Mouse (Mus musculus): ENCODE data around the gene Csgalnact2. TPM values are rescaled to one million over a fixed set of nuclear protein-coding genes. Genes with fewer than 3 reads are reported as not detected.

Csgalnact2 gene
- polyA plus RNA-seq, 1 experiment: 7.1 TPM

DNA sequence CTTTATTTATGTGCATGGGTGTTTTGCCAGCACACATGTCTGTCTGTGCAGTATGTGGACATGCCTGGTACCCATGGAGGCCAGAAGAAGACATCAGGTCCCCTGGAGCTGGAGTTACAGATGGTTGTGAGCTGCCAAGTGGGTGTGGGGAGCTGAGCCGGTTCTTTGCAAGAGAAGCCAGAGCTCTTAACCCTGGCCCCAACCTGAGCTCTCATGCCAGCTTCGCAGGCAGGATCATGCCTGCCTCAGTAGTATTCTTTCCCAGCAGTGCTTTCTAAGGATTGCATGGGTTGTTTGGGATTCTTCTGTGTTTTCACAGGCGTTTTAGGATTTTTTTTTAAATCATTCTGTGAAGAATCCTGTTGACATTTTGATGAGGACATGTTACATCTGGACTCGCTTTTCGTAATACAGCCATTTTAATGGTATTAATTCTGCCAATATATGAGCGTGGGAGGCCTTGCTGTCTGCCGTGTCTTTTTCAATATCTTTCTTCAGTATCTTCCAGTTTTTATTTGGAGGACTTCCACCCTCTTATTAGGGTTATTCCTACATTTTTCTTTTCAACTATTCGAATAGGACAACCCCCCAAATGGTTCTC, 41.1 kb downstream of the Csgalnact2 start:
- Histone ChIP-seq H3K27me3 (ENCODE audit: control insufficient read depth, insufficient read depth, low read length, poor library complexity, severe bottlenecking) (no peaks in the 10 kb centered on the region), H3K36me3 (ENCODE audit: control insufficient read depth, insufficient read depth, low read length, poor library complexity, severe bottlenecking) (no peaks in the 10 kb centered on the region), H3K9me3 (replicated peaks; ENCODE audit: control insufficient read depth, insufficient read depth, low read length, poor library complexity, severe bottlenecking) (no peaks in the 10 kb centered on the region), H3K27ac (ENCODE audit: insufficient read depth, low read length) (no peak overlapping the region), H3K4me3 (ENCODE audit: low read depth, low read length) (no peak overlapping the region), H3K9ac (ENCODE audit: low read depth, poor library complexity, severe bottlenecking) (no peak overlapping the region), H3K4me1 (ENCODE audit: control insufficient read depth, insufficient read depth, low read length) (no peaks in the 10 kb centered on the region)
- TF ChIP-seq POLR2A (IDR thresholded peaks at IDR 0.05; ENCODE audit: insufficient read depth, low read length) (no peak), EP300 (IDR thresholded peaks at IDR 0.05; ENCODE audit: insufficient read depth, low read depth, low read length) (no peak)

GRCm38 (mm10) chr6:118090827-118091226, 48.1 kb downstream of the Csgalnact2 start:
- Histone ChIP-seq H3K27me3 (ENCODE audit: control insufficient read depth, insufficient read depth, low read length, poor library complexity, severe bottlenecking) (no peaks in the 10 kb centered on the region), H3K36me3 (ENCODE audit: control insufficient read depth, insufficient read depth, low read length, poor library complexity, severe bottlenecking) (no peaks in the 10 kb centered on the region), H3K9ac (ENCODE audit: low read depth, poor library complexity, severe bottlenecking) (no peak overlapping the region), H3K4me1 (ENCODE audit: control insufficient read depth, insufficient read depth, low read length) (no peaks in the 10 kb centered on the region), H3K27ac (ENCODE audit: insufficient read depth, low read length) (no peak overlapping the region), H3K4me3 (ENCODE audit: low read depth, low read length) (no peak overlapping the region), H3K9me3 (replicated peaks; ENCODE audit: control insufficient read depth, insufficient read depth, low read length, poor library complexity, severe bottlenecking) (no peaks in the 10 kb centered on the region)
- TF ChIP-seq POLR2A (IDR thresholded peaks at IDR 0.05; ENCODE audit: insufficient read depth, low read length) (no peak), CTCF (IDR thresholded peaks at IDR 0.05; ENCODE audit: low read depth, low read length) (no peak), EP300 (IDR thresholded peaks at IDR 0.05; ENCODE audit: insufficient read depth, low read depth, low read length) (no peak)

DNA sequence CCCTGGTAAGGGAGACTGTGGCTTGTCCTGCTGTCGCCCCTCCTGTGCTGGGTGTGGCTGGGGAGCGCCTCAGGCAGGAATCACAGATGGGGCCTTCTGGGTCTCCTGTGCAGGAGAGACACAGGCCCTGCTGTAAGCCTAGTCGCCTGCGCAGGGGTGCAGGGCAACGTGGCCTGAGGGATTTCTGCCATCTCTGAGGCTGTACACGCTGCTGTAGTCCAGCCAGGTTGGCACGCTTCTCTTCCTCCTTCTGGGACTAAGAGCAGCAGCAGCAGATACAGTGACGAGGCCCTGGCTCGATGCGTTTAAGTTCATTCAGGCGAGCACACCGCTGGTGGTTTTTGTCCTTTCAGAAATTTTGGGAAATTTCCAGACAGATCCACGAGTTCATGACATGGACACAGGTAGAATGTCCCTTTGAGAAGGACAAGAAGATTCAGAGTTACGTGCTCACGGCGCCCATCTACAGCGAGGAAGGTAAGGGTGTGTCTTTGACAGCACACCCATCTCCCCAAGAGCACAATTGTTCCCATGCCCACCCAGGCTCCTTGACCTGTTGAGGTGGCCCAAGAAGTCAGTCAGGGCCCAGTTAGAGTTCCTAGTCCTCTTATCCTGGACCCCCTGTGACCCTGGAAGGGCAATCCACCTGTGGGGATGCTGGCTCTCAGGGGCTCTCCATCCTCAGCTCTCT, 50.0 kb downstream of the Csgalnact2 start:
- H3K4me1 ChIP-seq (ENCODE audit: control insufficient read depth, insufficient read depth, low read length): no peaks in the 10 kb centered on the region
- H3K9ac ChIP-seq (ENCODE audit: low read depth, poor library complexity, severe bottlenecking): no peak overlapping the region
- TF ChIP-seq POLR2A (IDR thresholded peaks at IDR 0.05; ENCODE audit: insufficient read depth, low read length): no peak
- no peak for TF ChIP-seq CTCF (IDR thresholded peaks at IDR 0.05; ENCODE audit: low read depth, low read length)
- TF ChIP-seq EP300 (IDR thresholded peaks at IDR 0.05; ENCODE audit: insufficient read depth, low read depth, low read length): no peak
- no peak overlapping the region for H3K27ac ChIP-seq (ENCODE audit: insufficient read depth, low read length)
- H3K27me3 ChIP-seq (ENCODE audit: control insufficient read depth, insufficient read depth, low read length, poor library complexity, severe bottlenecking): no peaks in the 10 kb centered on the region
- no peak overlapping the region for H3K4me3 ChIP-seq (ENCODE audit: low read depth, low read length)
- H3K9me3 ChIP-seq (replicated peaks; ENCODE audit: control insufficient read depth, insufficient read depth, low read length, poor library complexity, severe bottlenecking): no peaks in the 10 kb centered on the region
- no peaks in the 10 kb centered on the region for H3K36me3 ChIP-seq (ENCODE audit: control insufficient read depth, insufficient read depth, low read length, poor library complexity, severe bottlenecking)

- Histone ChIP-seq H3K4me1 (ENCODE audit: control insufficient read depth, insufficient read depth, low read length) (no peaks in the 10 kb centered on the region), H3K27ac (ENCODE audit: insufficient read depth, low read length) (no peak overlapping the region), H3K36me3 (ENCODE audit: control insufficient read depth, insufficient read depth, low read length, poor library complexity, severe bottlenecking) (no peaks in the 10 kb centered on the region), H3K4me3 (ENCODE audit: low read depth, low read length) (no peak overlapping the region), H3K9me3 (replicated peaks; ENCODE audit: control insufficient read depth, insufficient read depth, low read length, poor library complexity, severe bottlenecking) (no peaks in the 10 kb centered on the region), H3K9ac (ENCODE audit: low read depth, poor library complexity, severe bottlenecking) (no peak overlapping the region), H3K27me3 (ENCODE audit: control insufficient read depth, insufficient read depth, low read length, poor library complexity, severe bottlenecking) (no peaks in the 10 kb centered on the region)
- peak; percentile 79 for TF ChIP-seq CTCF (IDR thresholded peaks at IDR 0.05; ENCODE audit: low read depth, low read length)
- no peak for TF ChIP-seq POLR2A (IDR thresholded peaks at IDR 0.05; ENCODE audit: insufficient read depth, low read length)
- TF ChIP-seq EP300 (IDR thresholded peaks at IDR 0.05; ENCODE audit: insufficient read depth, low read depth, low read length): no peak
Observed at GRCm38 (mm10) chr6:118087955-118088354, 51.0 kb downstream of the Csgalnact2 start.

DNA sequence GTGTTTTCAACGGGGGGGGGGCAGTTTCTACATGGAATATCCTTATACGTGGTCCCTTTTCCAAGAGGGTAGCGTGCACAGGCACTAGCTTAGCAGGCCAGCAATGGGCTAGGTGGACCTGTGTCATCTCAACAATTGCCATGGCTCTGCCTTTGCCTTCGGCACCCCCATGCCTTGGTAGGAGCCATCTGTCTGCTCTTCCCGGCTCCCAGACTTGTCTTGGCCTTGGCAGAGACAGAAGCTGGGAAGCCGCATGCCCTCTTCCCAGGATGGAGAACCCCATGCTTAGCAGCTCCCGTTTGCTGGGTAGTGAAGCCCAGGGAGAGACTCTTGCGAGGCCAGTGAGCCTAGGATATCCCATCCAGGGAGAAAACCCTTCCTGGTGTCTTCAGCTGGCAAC, 54.3 kb downstream of the Csgalnact2 start:
- Histone ChIP-seq H3K27me3 (ENCODE audit: control insufficient read depth, insufficient read depth, low read length, poor library complexity, severe bottlenecking) (no peaks in the 10 kb centered on the region), H3K4me1 (ENCODE audit: control insufficient read depth, insufficient read depth, low read length) (no peaks in the 10 kb centered on the region), H3K36me3 (ENCODE audit: control insufficient read depth, insufficient read depth, low read length, poor library complexity, severe bottlenecking) (no peaks in the 10 kb centered on the region), H3K9ac (ENCODE audit: low read depth, poor library complexity, severe bottlenecking) (no peak overlapping the region), H3K4me3 (ENCODE audit: low read depth, low read length) (no peak overlapping the region), H3K27ac (ENCODE audit: insufficient read depth, low read length) (no peak overlapping the region), H3K9me3 (replicated peaks; ENCODE audit: control insufficient read depth, insufficient read depth, low read length, poor library complexity, severe bottlenecking) (no peaks in the 10 kb centered on the region)
- TF ChIP-seq EP300 (IDR thresholded peaks at IDR 0.05; ENCODE audit: insufficient read depth, low read depth, low read length): no peak
- TF ChIP-seq CTCF (IDR thresholded peaks at IDR 0.05; ENCODE audit: low read depth, low read length): no peak
- no peak for TF ChIP-seq POLR2A (IDR thresholded peaks at IDR 0.05; ENCODE audit: insufficient read depth, low read length)

GRCm38 (mm10) chr6:118083608-118084007, 55.3 kb downstream of the Csgalnact2 start:
- no peak overlapping the region for H3K27ac ChIP-seq (ENCODE audit: insufficient read depth, low read length)

More at GRCm38 (mm10) chr6:118083608-118084007, 55.3 kb downstream of the Csgalnact2 start:
- H3K27me3 ChIP-seq (ENCODE audit: control insufficient read depth, insufficient read depth, low read length, poor library complexity, severe bottlenecking): no peaks in the 10 kb centered on the region
- no peak overlapping the region for H3K9ac ChIP-seq (ENCODE audit: low read depth, poor library complexity, severe bottlenecking)
- no peaks in the 10 kb centered on the region for H3K36me3 ChIP-seq (ENCODE audit: control insufficient read depth, insufficient read depth, low read length, poor library complexity, severe bottlenecking)
- H3K4me3 ChIP-seq (ENCODE audit: low read depth, low read length): no peak overlapping the region
- TF ChIP-seq POLR2A (IDR thresholded peaks at IDR 0.05; ENCODE audit: insufficient read depth, low read length): no peak
- no peak for TF ChIP-seq EP300 (IDR thresholded peaks at IDR 0.05; ENCODE audit: insufficient read depth, low read depth, low read length)
- no peak for TF ChIP-seq CTCF (IDR thresholded peaks at IDR 0.05; ENCODE audit: low read depth, low read length)
- H3K9me3 ChIP-seq (replicated peaks; ENCODE audit: control insufficient read depth, insufficient read depth, low read length, poor library complexity, severe bottlenecking): no peaks in the 10 kb centered on the region
- H3K4me1 ChIP-seq (ENCODE audit: control insufficient read depth, insufficient read depth, low read length): no peaks in the 10 kb centered on the region
